Mouse (Mus musculus): Measurements from ENCODE around the gene Slc22a29. TPM values are rescaled to one million over a fixed set of nuclear protein-coding genes. Genes with fewer than 3 reads are reported as not detected.

The Slc22a29 gene
- total RNA-seq (2014; rRNA removed) (1.9 and 2.8 TPM in 2 replicates), polyA plus RNA-seq (2012; rRNA removed) (1.7 and 2.4 TPM in 2 replicates)

DNA sequence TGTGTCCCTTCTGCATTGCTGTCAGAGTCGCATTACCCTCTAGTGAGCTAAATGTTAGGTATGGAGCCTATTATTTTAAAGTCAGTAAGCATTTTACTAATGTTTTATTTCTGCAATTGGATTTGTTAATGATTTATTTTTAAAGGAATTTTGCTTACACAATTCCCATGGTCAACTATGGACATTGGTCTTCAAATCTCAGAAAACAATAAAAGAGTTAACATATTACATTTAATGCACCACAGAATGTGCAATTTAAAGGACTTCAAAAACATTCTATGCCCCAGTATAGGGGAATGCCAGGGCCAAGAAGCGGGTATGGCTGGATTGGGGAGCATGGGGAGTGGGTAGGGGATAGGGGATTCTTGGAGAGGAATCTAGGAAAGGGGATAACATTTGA lies at the start of gene Slc22a29:
Slc22a29 (minus strand) TSS at position 101 of the 400 bp plus-strand sequence.
- H3K79me2 ChIP-seq (ENCODE audit: control insufficient read depth, insufficient read depth, low read length), result no peaks in the 10 kb centered on the region
- no peak within 1 kb of the TSS for H3K4me3 ChIP-seq (ENCODE audit: insufficient read depth, low read depth, low read length)
- H3K36me3 ChIP-seq (ENCODE audit: control insufficient read depth, insufficient read depth, low read length), result no peaks in the 10 kb centered on the region
- no peak within 1 kb of the TSS for H3K27ac ChIP-seq (replicated peaks; ENCODE audit: insufficient read depth, low read depth, low read length)
- no peaks in the 10 kb centered on the region for H3K27me3 ChIP-seq (ENCODE audit: control insufficient read depth, insufficient read depth, low read length)
- H3K9ac ChIP-seq (ENCODE audit: low read depth, low read length), result no peak within 1 kb of the TSS
- peak; percentile 46 for DNase-seq (ENCODE audit: extremely low read depth, low read depth, low spot score)
- TF ChIP-seq CTCF (IDR thresholded peaks at IDR 0.05; ENCODE audit: low read depth, low read length) (no peak), POLR2A (IDR thresholded peaks at IDR 0.05; ENCODE audit: extremely low read depth, insufficient read depth, low read length) (no peak)
- H3K4me1 ChIP-seq (ENCODE audit: control insufficient read depth, insufficient read depth, low read length), result no peaks in the 10 kb centered on the region
- WGBS, result 82% methylated on average over 2 of the region's 2 CpGs

DNA sequence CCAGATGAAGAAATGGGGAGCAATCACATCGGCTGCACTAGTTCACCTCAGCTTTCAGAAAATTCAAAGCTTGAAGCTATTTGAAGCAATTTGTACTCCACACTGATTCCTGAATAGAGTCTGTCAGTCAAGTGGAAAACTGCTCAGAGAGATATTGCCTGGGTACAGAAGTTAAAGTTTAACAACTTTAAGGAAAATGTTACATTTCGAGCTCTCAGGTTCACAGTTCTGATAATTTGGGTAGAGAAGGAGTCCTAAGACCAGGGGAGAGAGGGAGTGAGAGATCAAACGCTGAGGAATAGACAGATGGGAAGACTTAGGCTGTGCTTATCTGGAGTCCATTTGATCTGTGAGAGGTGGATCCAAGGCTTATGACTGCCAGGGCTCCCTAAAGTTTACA lies 46.6 kb upstream of the Slc22a29 start:
- WGBS, result 28% methylated on average over 3 of the region's 3 CpGs
- H3K27ac ChIP-seq (replicated peaks; ENCODE audit: insufficient read depth, low read depth, low read length), result no peak overlapping the region
- H3K79me2 ChIP-seq (ENCODE audit: control insufficient read depth, insufficient read depth, low read length), result no peaks in the 10 kb centered on the region
- peaks cover 5% of the 10 kb centered on the region for H3K4me1 ChIP-seq (ENCODE audit: control insufficient read depth, insufficient read depth, low read length)
- no peaks in the 10 kb centered on the region for H3K36me3 ChIP-seq (ENCODE audit: control insufficient read depth, insufficient read depth, low read length)
- H3K9ac ChIP-seq (ENCODE audit: low read depth, low read length), result no peak overlapping the region
- H3K27me3 ChIP-seq (ENCODE audit: control insufficient read depth, insufficient read depth, low read length), result no peaks in the 10 kb centered on the region
- peak; percentile 57 for DNase-seq (ENCODE audit: extremely low read depth, low read depth, low spot score)
- no peak overlapping the region for H3K4me3 ChIP-seq (ENCODE audit: insufficient read depth, low read depth, low read length)
- TF ChIP-seq CTCF (IDR thresholded peaks at IDR 0.05; ENCODE audit: low read depth, low read length) (no peak), POLR2A (IDR thresholded peaks at IDR 0.05; ENCODE audit: extremely low read depth, insufficient read depth, low read length) (no peak)

DNA sequence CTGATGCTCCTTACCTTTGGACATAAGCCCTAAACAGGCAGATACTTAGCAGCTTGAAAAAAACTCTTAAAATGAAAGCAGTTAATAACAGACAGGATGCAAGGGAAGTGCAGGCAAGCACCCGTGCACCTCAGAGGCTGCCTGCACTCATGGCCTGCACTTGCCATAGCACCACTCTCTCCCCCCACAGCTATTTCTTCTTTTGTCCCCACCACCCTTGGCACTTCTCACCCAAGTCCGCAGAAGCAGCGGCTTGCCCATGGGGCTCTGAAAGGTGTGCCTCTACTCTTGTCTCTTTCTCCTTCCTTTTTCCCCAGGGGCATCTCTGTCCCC lies 34.0 kb upstream of the Slc22a29 start:
- TF ChIP-seq CTCF (IDR thresholded peaks at IDR 0.05; ENCODE audit: low read depth, low read length) (no peak), POLR2A (IDR thresholded peaks at IDR 0.05; ENCODE audit: extremely low read depth, insufficient read depth, low read length) (no peak)
- WGBS, result 13% methylated on average over 3 of the region's 3 CpGs
- H3K27ac ChIP-seq (replicated peaks; ENCODE audit: insufficient read depth, low read depth, low read length), result no peak overlapping the region
- H3K36me3 ChIP-seq (ENCODE audit: control insufficient read depth, insufficient read depth, low read length), result no peaks in the 10 kb centered on the region
- peak overlapping the region; percentile 62 for H3K4me3 ChIP-seq (ENCODE audit: insufficient read depth, low read depth, low read length)
- DNase-seq (ENCODE audit: extremely low read depth, low read depth, low spot score), result peak; percentile 80
- 0 out of 2 replicates have a peak, but pooled peaks cover 3% of the 10 kb centered on the region for H3K4me1 ChIP-seq (ENCODE audit: control insufficient read depth, insufficient read depth, low read length)
- peaks cover 6% of the 10 kb centered on the region; the same call in 1 of the 2 replicates for H3K27me3 ChIP-seq (ENCODE audit: control insufficient read depth, insufficient read depth, low read length)
- H3K79me2 ChIP-seq (ENCODE audit: control insufficient read depth, insufficient read depth, low read length), result no peaks in the 10 kb centered on the region
- peak overlapping the region; percentile 68; the same call in 1 of the 2 replicates for H3K9ac ChIP-seq (ENCODE audit: low read depth, low read length)

DNA sequence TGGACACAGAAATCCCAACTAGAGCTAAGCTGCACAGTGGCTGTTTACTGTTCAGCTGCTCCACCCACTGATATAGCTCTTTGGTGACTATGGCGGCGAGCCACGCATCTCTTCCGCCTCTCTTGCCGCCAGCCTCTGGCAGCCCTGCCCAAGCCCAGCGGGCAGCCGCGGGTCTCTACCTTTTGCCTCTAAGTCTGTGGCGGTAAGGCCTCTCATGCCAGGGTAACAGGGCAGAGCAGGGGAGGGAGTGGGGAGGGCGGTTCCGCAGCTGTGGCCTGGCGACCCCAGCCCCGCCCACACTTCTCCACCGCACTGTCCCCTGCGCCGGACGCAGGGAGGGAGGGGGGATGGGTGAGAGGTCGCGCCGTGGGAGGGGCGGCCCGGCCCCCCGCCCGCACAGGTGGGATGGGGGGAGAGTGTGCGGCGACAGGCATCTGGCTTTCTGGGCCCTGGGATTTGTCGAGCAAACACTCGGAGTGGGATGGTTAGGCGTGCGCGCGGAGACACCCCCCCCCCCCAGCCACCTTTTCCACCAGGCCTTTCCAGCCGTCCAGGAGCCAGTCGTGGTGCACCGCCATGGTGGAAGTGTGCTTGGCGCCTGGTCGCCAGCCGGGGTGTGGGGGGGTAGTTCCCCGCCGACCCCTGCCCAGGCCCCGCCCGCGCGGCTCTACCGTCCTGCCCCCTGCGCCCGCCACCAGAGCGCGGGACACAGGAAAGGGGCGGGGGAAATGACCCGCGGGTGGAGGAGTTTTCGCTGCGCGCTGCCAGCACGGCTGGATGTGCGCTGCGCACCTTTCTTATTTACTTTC lies 33.4 kb upstream of the Slc22a29 start:
- Histone ChIP-seq H3K4me3 (ENCODE audit: insufficient read depth, low read depth, low read length) (peak overlapping the region; percentile 62), H3K27me3 (ENCODE audit: control insufficient read depth, insufficient read depth, low read length) (0 out of 2 replicates have a peak, but pooled peaks cover 3% of the 10 kb centered on the region), H3K9ac (ENCODE audit: low read depth, low read length) (peak overlapping the region; percentile 68), H3K27ac (replicated peaks; ENCODE audit: insufficient read depth, low read depth, low read length) (peak overlapping the region; percentile 33; the same call in 1 of the 2 replicates), H3K4me1 (ENCODE audit: control insufficient read depth, insufficient read depth, low read length) (0 out of 2 replicates have a peak, but pooled peaks cover 3% of the 10 kb centered on the region), H3K79me2 (ENCODE audit: control insufficient read depth, insufficient read depth, low read length) (no peaks in the 10 kb centered on the region), H3K36me3 (ENCODE audit: control insufficient read depth, insufficient read depth, low read length) (no peaks in the 10 kb centered on the region)
- WGBS, result 9% methylated on average over 55 of the region's 58 CpGs
- DNase-seq (ENCODE audit: extremely low read depth, low read depth, low spot score), result peak; percentile 75
- TF ChIP-seq POLR2A (IDR thresholded peaks at IDR 0.05; ENCODE audit: extremely low read depth, insufficient read depth, low read length), result no peak
- TF ChIP-seq CTCF (IDR thresholded peaks at IDR 0.05; ENCODE audit: low read depth, low read length), result no peak

DNA sequence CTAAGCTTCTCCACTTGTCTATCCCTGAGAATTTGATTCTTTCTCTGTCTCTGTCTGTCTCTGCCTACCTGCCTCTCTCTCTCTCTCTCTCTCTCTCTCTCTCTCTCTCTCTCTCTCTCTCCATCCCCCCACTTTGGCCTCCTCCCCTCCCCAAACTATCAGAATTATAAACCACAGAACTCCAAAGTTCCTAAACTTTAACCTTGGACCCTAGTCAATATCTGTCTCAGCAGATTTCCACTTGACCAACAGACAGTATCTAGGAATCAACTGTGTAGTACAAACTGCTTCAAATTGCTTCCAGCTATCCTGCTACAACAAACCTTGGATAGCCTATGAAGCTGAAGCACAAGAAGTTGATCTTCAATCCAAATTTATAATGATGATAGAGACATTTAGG lies 10.2 kb upstream of the Slc22a29 start:
- Histone ChIP-seq H3K27me3 (ENCODE audit: control insufficient read depth, insufficient read depth, low read length) (no peaks in the 10 kb centered on the region), H3K4me1 (ENCODE audit: control insufficient read depth, insufficient read depth, low read length) (no peaks in the 10 kb centered on the region), H3K79me2 (ENCODE audit: control insufficient read depth, insufficient read depth, low read length) (no peaks in the 10 kb centered on the region), H3K36me3 (ENCODE audit: control insufficient read depth, insufficient read depth, low read length) (no peaks in the 10 kb centered on the region), H3K4me3 (ENCODE audit: insufficient read depth, low read depth, low read length) (no peak overlapping the region), H3K9ac (ENCODE audit: low read depth, low read length) (no peak overlapping the region), H3K27ac (replicated peaks; ENCODE audit: insufficient read depth, low read depth, low read length) (no peak overlapping the region)
- DNase-seq (ENCODE audit: extremely low read depth, low read depth, low spot score), result peak; percentile 65
- TF ChIP-seq CTCF (IDR thresholded peaks at IDR 0.05; ENCODE audit: low read depth, low read length), result no peak
- no peak for TF ChIP-seq POLR2A (IDR thresholded peaks at IDR 0.05; ENCODE audit: extremely low read depth, insufficient read depth, low read length)

Data from liver, adult 2 months (tissue).